Mouse (Mus musculus) layer of hippocampus, adult 2 months (tissue): ENCODE results near the gene Mrtfb. TPM values are rescaled to one million over a fixed set of nuclear protein-coding genes. Genes with fewer than 3 reads are reported as not detected.

Experiments used
- DNase-seq, 2 experiments: peaks; one replicate each; pipeline ENCODE4 v3.0.0; 2022; ENCODE audit warnings: low spot score in 2 of 2
- H3K27ac ChIP-seq: fragments of 200-600 bp; 2 replicates; pipeline ENCODE4 v1.8.1; 2022
- H3K4me3 ChIP-seq: fragments of 200-600 bp; 2 replicates; pipeline ENCODE4 v1.8.1; 2022; ENCODE audit warnings: mild to moderate bottlenecking
- CTCF ChIP-seq: fragments of 200-600 bp; conservative IDR thresholded peaks from 2 replicates; pipeline ENCODE4 v1.8.1; 2022; ENCODE audit warnings: antibody characterized with exemption, mild to moderate bottlenecking, moderate library complexity
- total RNA-seq, 2 experiments: library from RNA; stranded (reverse); gene quantifications; 2 replicates each; pipeline ENCODE4 v1.2.3; 2021

Mrtfb gene
- total RNA-seq, 2 experiments from 2014 or later = 173 to 185 TPM

- Histone ChIP-seq H3K4me3 (no peak overlapping the region), H3K27ac (peak overlapping the region; percentile 58; the same call in 1 of the 2 replicates)
- no peak for DNase-seq
- no peak for TF ChIP-seq CTCF
Observed at GRCm38 (mm10) chr16:13400375-13400774, 144.1 kb downstream of the Mrtfb start.

- Histone ChIP-seq H3K27ac (peak overlapping the region; percentile 72), H3K4me3 (no peak overlapping the region)
- DNase-seq = no peak
- no peak for TF ChIP-seq CTCF
Observed at GRCm38 (mm10) chr16:13401591-13401990, 145.3 kb downstream of the Mrtfb start.

GRCm38 (mm10) chr16:13404656-13405055 is 148.4 kb downstream of the Mrtfb start:
- no peak for TF ChIP-seq CTCF
- Histone ChIP-seq H3K4me3 (no peak overlapping the region), H3K27ac (peak overlapping the region; percentile 68; the same call in 1 of the 2 replicates)
- DNase-seq = no peak

- TF ChIP-seq CTCF = no peak
- no peak for DNase-seq
- Histone ChIP-seq H3K4me3 (no peak overlapping the region), H3K27ac (peak overlapping the region; percentile 68)
Observed at GRCm38 (mm10) chr16:13405403-13405802, 149.1 kb downstream of the Mrtfb start.

GRCm38 (mm10) chr16:13409530-13410163 is 153.4 kb downstream of the Mrtfb start:
- peak; percentile 83 for TF ChIP-seq CTCF
- DNase-seq = peak; percentile 62 to 69
- 0 out of 2 replicates have a peak overlapping the region, but pooled peaks have one; percentile 12 for H3K27ac ChIP-seq
- no peak overlapping the region for H3K4me3 ChIP-seq

- H3K4me3 ChIP-seq = no peak overlapping the region
- no peak overlapping the region for H3K27ac ChIP-seq
- TF ChIP-seq CTCF = peak; percentile 70
- no peak for DNase-seq
Observed at GRCm38 (mm10) chr16:13410760-13411159, 154.5 kb downstream of the Mrtfb start.

- TF ChIP-seq CTCF = peak; percentile 71
- no peak overlapping the region for H3K4me3 ChIP-seq
- H3K27ac ChIP-seq = no peak overlapping the region
- DNase-seq = no peak
Observed at GRCm38 (mm10) chr16:13411531-13411930, 155.2 kb downstream of the Mrtfb start.

GRCm38 (mm10) chr16:13414566-13414965 is 158.3 kb downstream of the Mrtfb start:
- Histone ChIP-seq H3K27ac (peak overlapping the region; percentile 57), H3K4me3 (no peak overlapping the region)
- no peak for TF ChIP-seq CTCF
- DNase-seq = no peak

GRCm38 (mm10) chr16:13414972-13415371 is 158.7 kb downstream of the Mrtfb start:
- DNase-seq = no peak
- no peak for TF ChIP-seq CTCF
- peak overlapping the region; percentile 57; the same call in 1 of the 2 replicates for H3K27ac ChIP-seq
- no peak overlapping the region for H3K4me3 ChIP-seq

GRCm38 (mm10) chr16:13415465-13415864 is 159.2 kb downstream of the Mrtfb start:
- no peak for DNase-seq
- no peak for TF ChIP-seq CTCF
- Histone ChIP-seq H3K4me3 (no peak overlapping the region), H3K27ac (peak overlapping the region; percentile 57; the same call in 1 of the 2 replicates)

GRCm38 (mm10) chr16:13416465-13416864 is 160.2 kb downstream of the Mrtfb start:
- DNase-seq = no peak
- Histone ChIP-seq H3K27ac (peak overlapping the region; percentile 57; the same call in 1 of the 2 replicates), H3K4me3 (no peak overlapping the region)
- TF ChIP-seq CTCF = no peak

- Histone ChIP-seq H3K27ac (no peak overlapping the region), H3K4me3 (no peak overlapping the region)
- no peak for TF ChIP-seq CTCF
- no peak for DNase-seq
Observed at GRCm38 (mm10) chr16:13417904-13418303, 161.6 kb downstream of the Mrtfb start.

GRCm38 (mm10) chr16:13419752-13420151 is 163.5 kb downstream of the Mrtfb start:
- no peak for TF ChIP-seq CTCF
- peak overlapping the region; percentile 12; the same call in 1 of the 2 replicates for H3K27ac ChIP-seq
- no peak overlapping the region for H3K4me3 ChIP-seq
- no peak for DNase-seq

- DNase-seq = no peak
- no peak for TF ChIP-seq CTCF
- no peak overlapping the region for H3K4me3 ChIP-seq
- H3K27ac ChIP-seq = no peak overlapping the region
Observed at GRCm38 (mm10) chr16:13422522-13422921, 166.2 kb downstream of the Mrtfb start.
